Mouse (Mus musculus): ENCODE results near the gene Emid1. TPM values are rescaled to one million over a fixed set of nuclear protein-coding genes. Genes with fewer than 3 reads are reported as not detected.

The Emid1 gene
- polyA plus RNA-seq, 1 experiment: 25.7 TPM

DNA sequence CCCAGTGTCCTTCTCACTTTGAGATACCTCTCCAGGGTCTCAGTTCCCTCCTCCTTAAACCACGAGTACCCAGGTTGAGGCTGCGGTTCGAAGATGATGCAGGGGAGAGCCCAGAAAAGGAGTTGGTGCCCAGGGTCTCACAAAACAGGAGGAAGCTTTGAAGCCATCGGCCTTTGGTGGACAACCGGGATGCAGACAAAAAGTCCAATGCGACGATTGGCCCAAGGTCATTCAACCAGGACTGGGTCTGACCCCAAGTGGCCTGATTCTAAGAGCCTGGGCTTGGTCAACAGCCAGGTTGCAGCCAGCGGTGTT is 94.6 kb downstream of the Emid1 start:
- no peak for TF ChIP-seq CTCF (IDR thresholded peaks at IDR 0.05; ENCODE audit: extremely low read depth, insufficient read depth, insufficient read length, insufficient replicate concordance)
- TF ChIP-seq POLR2A (IDR thresholded peaks at IDR 0.05; ENCODE audit: low read depth, low read length): no peak
- H3K27me3 ChIP-seq (ENCODE audit: control insufficient read depth, insufficient read depth, low read length): peaks cover 13% of the 10 kb centered on the region

DNA sequence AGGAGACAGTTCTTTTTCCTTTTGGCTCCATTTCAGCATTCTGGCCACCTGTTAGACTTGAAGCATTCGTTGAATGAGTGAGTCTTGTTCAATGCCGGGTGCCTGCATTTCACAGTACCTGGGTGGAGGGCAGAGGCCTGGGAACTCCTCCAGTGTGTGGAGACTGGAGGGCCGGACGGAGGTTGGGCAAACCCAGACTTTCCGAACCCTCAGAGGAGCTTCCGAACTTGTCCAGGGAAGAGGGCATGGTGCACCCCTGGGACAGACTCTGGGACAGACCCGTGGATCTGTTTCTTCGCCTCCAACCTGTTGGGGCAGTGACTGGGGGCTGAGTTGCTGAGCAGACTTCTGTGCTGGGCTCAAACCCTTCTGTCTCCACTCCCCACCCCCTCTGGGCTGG is 95.0 kb downstream of the Emid1 start:
- Histone ChIP-seq H3K4me3 (ENCODE audit: extremely low read depth, insufficient read depth, insufficient read length) (no peak overlapping the region), H3K27me3 (ENCODE audit: control insufficient read depth, insufficient read depth, low read length) (peaks cover 12% of the 10 kb centered on the region), H3K4me1 (ENCODE audit: control insufficient read depth, insufficient read depth, insufficient read length) (peaks cover 26% of the 10 kb centered on the region), H3K27ac (ENCODE audit: insufficient read depth, low read length) (no peak overlapping the region), H3K36me3 (ENCODE audit: control insufficient read depth, insufficient read depth, low read length) (no peaks in the 10 kb centered on the region)
- DNase-seq (ENCODE audit: low read depth in 1 of 2, low spot score in 2 of 2): no peak
- no peak for TF ChIP-seq POLR2A (IDR thresholded peaks at IDR 0.05; ENCODE audit: low read depth, low read length)
- no peak for TF ChIP-seq CTCF (IDR thresholded peaks at IDR 0.05; ENCODE audit: extremely low read depth, insufficient read depth, insufficient read length, insufficient replicate concordance)
- 87% methylated on average over 8 of the region's 8 CpGs for WGBS

More for the DNA sequence above, 94.6 kb downstream of the Emid1 start:
- no peak for DNase-seq (ENCODE audit: low read depth in 1 of 2, low spot score in 2 of 2)
- Histone ChIP-seq H3K36me3 (ENCODE audit: control insufficient read depth, insufficient read depth, low read length) (no peaks in the 10 kb centered on the region), H3K27ac (ENCODE audit: insufficient read depth, low read length) (no peak overlapping the region), H3K4me1 (ENCODE audit: control insufficient read depth, insufficient read depth, insufficient read length) (peaks cover 29% of the 10 kb centered on the region), H3K4me3 (ENCODE audit: extremely low read depth, insufficient read depth, insufficient read length) (peak overlapping the region; percentile 59; the same call in 1 of the 2 replicates)
- WGBS: 38% methylated on average over 8 of the region's 8 CpGs

Other genes starting within 250 kb of the Emid1 start
- 0.92 and 1.1 TPM in 2 replicates for gene Nefh, start 204.2 kb downstream of the Emid1 start, polyA plus RNA-seq (2012; rRNA removed)
- gene Ap1b1, start 165.4 kb downstream of the Emid1 start, polyA plus RNA-seq (2012; rRNA removed): 79.7 and 92.9 TPM in 2 replicates
- 2.4 and 3.6 TPM in 2 replicates for gene Rasl10a, start 94.1 kb downstream of the Emid1 start, polyA plus RNA-seq (2012; rRNA removed)
- 35.5 and 36.5 TPM in 2 replicates for gene Gas2l1, start 86.9 kb downstream of the Emid1 start, polyA plus RNA-seq (2012; rRNA removed)
- 14.6 and 17.8 TPM in 2 replicates for gene Rhbdd3, start 53.3 kb downstream of the Emid1 start, polyA plus RNA-seq (2012; rRNA removed)
- gene Ewsr1, start 53.0 kb downstream of the Emid1 start, polyA plus RNA-seq (2012; rRNA removed): 322 and 566 TPM in 2 replicates
- gene Kremen1, start 109.3 kb upstream of the Emid1 start, polyA plus RNA-seq (2012; rRNA removed): 9.4 and 9.6 TPM in 2 replicates

All from spleen, adult 2 months (tissue).